Mouse (Mus musculus) gastrocnemius, postnatal 4 days (tissue): ENCODE results near the gene Map1s. TPM values are rescaled to one million over a fixed set of nuclear protein-coding genes. Genes with fewer than 3 reads are reported as not detected.
A peak's percentile ranks its signal among the peaks of the same experiment; 100 is the strongest.

Experiments
- DNase-seq, 2 experiments: peaks; one replicate each; pipeline ENCODE4 v3.0.0; 2021 to 2022; ENCODE audit warnings: low spot score in 2 of 2, mixed read lengths in 2 of 2
- microRNA-seq: library from miRNA; unstranded; fragments of <30 nt; microRNA quantifications from one replicate; pipeline ENCODE4 v1.2.0, GENCODE M21; 2021
- total RNA-seq, 2 experiments: library from RNA; stranded (reverse); gene quantifications; 2 replicates each; pipeline ENCODE4 v1.2.3; 2021

The Map1s gene
- total RNA-seq, 2 experiments from 2014 or later, result 36.1 to 38.1 TPM

DNA sequence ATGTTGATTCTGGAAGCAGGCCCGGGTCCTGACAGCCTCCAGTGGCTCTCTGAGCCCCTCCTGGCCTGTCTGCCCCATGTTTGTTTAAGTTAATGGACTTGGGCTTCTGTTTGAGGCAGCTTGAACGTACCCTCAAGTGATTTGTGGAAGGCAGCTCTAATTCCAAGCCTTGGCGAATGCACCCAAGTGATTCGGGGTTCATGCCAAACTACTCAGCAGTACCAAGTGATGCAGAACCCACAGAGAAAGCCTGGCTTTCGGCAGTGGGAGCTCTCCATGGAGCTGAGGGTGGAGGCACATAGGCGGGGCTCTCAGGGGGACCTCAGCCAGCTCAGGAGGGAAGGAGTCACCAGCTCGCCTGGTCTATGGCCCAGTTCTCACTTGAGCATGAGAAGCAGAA, 29.1 kb downstream of the Map1s start:
- no peak for DNase-seq

DNA sequence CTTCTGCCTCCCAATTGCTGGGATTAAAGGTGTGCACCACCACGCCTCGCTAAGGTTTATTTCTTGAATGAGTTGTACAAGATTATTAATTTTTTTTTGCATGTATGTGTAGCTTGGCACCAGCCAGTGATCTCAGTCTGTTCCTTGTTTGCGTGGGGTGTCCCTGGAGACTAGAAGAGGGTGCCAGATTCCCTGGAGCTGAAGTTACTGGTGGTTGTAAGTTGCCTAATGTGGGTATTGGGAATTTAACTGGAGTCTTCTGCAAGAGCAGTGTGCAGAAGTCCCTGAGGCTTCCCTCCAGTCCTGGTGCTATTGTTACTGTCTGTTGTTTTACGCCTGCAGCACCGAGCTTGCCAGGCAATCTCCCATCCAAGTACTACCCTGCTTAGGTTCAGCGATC, 31.5 kb downstream of the Map1s start:
- DNase-seq, result no peak

DNA sequence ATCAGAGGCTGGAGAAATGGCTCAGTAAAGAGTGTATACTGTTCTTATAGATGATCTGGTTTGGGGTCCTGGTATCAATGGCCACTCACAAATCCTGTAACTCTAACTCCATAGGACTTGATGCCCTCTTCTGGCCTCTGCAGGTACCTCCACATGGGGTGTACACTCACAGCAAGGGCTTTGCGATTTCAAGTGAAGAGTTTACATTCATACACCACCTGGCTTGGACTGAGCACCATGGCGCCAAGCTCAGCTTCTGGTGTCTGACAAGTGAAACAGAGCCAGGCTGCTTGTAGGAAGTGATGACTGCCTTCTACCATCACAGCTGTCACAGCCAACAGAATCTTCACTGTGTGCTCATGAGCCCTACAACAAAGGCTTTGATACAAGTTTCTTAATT, 35.7 kb downstream of the Map1s start:
- DNase-seq, result no peak

DNA sequence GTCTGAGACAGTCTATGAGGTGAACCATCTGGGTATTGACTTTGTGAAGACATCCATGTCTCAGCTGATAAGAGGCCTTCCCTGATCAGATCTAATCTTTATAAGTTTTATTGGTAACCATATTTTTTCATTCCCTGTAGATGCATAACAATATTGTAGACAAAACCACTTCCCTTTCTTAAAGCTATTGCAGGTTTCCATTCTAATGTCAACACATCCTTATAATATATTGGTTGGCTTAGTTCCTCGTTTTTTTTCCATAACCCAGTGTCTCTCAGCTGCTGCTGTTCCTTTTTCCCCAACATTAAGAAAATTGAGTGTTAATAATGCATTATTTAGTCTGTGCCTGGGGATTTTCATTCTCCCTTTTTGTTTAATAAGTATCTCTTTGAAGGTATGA, 37.5 kb downstream of the Map1s start:
- DNase-seq, result no peak

DNA sequence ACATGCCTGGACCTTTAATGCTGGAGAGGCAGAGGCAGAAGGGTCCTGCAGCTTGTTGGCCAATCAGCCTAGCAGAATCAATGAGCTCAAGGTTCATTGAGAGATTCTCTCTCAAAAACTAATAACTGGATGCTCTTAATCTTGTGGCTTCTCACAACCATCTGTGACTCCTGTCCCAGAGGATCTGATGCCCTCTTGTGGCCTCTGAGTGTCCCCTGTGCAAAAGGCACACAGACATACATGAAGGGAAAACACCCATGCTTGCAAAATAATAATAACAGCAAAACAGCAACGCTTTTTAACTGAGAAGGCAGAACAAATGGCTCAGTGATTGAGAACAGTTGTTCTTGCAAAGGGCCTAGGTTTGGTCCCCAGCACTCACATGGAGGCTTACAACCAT, 44.1 kb downstream of the Map1s start:
- DNase-seq, result no peak

DNA sequence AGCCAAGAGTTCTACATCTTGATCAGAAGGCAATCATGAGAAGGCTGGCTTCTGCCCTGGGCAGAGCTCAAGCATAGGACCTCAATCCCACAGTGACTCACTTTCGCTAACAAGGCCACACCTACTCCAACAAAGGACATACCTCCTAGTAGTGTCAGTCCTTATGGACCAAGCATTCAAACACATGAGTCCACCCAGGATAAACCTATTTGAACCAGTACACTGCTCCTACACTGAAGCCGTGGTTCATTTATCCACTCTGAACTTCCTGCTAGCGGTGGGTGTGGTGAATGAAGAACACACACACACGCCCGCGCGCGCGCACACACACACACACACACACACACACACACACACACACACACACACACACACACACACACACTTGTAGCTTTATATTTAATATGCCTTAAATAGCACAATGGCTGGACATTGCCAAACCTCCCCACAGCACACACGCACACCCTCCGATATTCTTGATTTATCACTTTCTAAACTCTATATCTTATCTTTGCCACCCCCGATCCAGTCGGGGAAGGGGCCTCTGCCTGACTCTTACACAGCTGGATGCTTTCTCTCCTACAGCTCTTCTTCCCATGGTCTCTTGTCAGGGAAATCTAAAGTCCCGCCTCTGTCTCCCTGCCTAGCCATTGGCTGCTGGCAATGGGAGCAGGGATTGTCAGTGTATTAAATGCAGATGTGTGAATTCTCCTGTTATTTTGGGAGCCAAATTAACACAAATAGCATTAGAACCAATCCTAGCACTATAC, 55.2 kb downstream of the Map1s start:
- DNase-seq, result no peak

DNA sequence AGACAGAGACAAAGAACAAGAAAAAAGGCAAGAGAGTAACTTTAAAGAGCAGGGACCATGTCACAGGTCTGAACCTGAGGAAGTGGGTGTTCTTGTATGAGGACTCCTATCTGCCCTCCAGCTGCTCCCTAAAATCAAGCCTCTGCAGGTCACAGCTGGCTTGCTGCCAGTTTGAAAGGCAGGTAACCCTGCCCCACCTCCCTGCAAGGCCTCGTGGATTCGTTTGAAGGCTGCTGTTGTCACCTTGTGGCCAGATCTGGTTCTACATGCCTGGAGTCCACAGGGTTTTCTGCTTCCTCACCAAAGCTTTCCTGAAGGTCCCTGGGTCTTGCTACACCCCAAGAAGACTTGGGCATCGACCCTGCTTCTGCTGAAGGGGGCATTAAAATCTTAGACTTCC, 58.4 kb downstream of the Map1s start:
- DNase-seq, result no peak

DNA sequence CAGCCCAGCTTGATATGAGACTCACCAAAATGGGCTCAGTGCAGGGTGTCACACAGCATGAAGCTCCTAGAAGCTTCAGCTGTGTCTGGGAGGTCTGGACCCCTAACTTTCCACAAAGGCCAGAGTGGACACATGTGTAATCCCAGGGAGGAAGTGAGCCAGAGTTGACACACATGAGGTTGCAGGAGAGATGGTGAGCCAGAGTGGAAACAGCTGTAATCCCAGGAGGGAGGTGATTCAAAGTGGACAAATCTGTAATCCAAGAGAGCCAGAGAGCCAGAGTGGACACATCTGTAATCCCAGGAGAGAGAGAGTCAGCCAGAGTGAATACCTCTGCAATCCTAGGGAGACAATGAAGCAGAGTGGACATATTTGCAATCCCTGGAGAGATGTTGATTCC, 59.1 kb downstream of the Map1s start:
- DNase-seq, result no peak

Small RNA genes lying within 50 kb of the gene (microRNA-seq; reads per million reads assigned to microRNA genes)
- gene Mir1969 (4.7 reads per million, percentile 17 among the genes with 10 or more reads in this experiment), gene Mir7067 (not detected)

Other genes with a start within 250 kb of the Map1s start
- 10 to 100 TPM; 41.4 to 47.0 TPM for gene Pgpep1, start 245.5 kb upstream of the Map1s start, total RNA-seq
- 10 to 100 TPM; 70.1 to 84.7 TPM for gene Lsm4, start 232.7 kb upstream of the Map1s start, total RNA-seq
- 100 to 1,000 TPM; 201 to 228 TPM for gene Jund, start 207.0 kb upstream of the Map1s start, total RNA-seq
- not detected for gene Iqcn, start 202.5 kb upstream of the Map1s start, total RNA-seq
- not detected for gene Gm3336, start 187.4 kb upstream of the Map1s start, total RNA-seq
- 1 to 10 TPM; 1.4 to 1.5 TPM for gene Pde4c, start 182.2 kb upstream of the Map1s start, total RNA-seq
- 10 to 100 TPM; 41.0 to 44.4 TPM for gene Rab3a, start 151.3 kb upstream of the Map1s start, total RNA-seq
- gene Mpv17l2, start 145.0 kb upstream of the Map1s start, total RNA-seq, result 10 to 100 TPM; 27.0 to 27.4 TPM
- 10 to 100 TPM; 65.2 to 73.0 TPM for gene Pik3r2, start 129.2 kb upstream of the Map1s start, total RNA-seq
- gene Mast3, start 100.9 kb upstream of the Map1s start, total RNA-seq, result 10 to 100 TPM; 12.3 to 14.6 TPM
- gene Il12rb1, start 97.5 kb upstream of the Map1s start, total RNA-seq, result not detected
- 1 to 10 TPM; 3.9 to 7.0 TPM for gene Arrdc2, start 66.2 kb upstream of the Map1s start, total RNA-seq
- 1 to 10 TPM; 1.7 to 1.8 TPM for gene Kcnn1, start 42.7 kb upstream of the Map1s start, total RNA-seq
- 10 to 100 TPM; 37.5 to 40.1 TPM for gene Ccdc124, start 32.0 kb upstream of the Map1s start, total RNA-seq
- not detected for gene Slc5a5, start 13.2 kb upstream of the Map1s start, total RNA-seq
- gene Rpl18a, start 8.5 kb upstream of the Map1s start, total RNA-seq, result 1,000 to 10,000 TPM; 1,846 to 1,982 TPM